Mouse (Mus musculus): Measurements from ENCODE around the gene Me3. TPM values are rescaled to one million over a fixed set of nuclear protein-coding genes. Genes with fewer than 3 reads are reported as not detected.

The Me3 gene
- total RNA-seq, 1 experiment: 0.13 TPM

- Histone ChIP-seq H3K4me3 (ENCODE audit: insufficient read depth in 1 of 2, low read depth in 1 of 2, low read length in 2 of 2, poor library complexity in 1 of 2, severe bottlenecking in 1 of 2) (no peak overlapping the region), H3K27ac (ENCODE audit: insufficient read depth, low read depth, low read length, poor library complexity, severe bottlenecking) (no peak overlapping the region), H3K9me3 (ENCODE audit: control insufficient read depth, insufficient read depth, low read depth, low read length) (no peaks in the 10 kb centered on the region), H3K9ac (ENCODE audit: insufficient read depth, low read depth, low read length, poor library complexity, severe bottlenecking) (no peak overlapping the region), H3K4me1 (ENCODE audit: control insufficient read depth in 2 of 2, insufficient read depth in 2 of 2, low read length in 2 of 2, poor library complexity in 1 of 2) (no peaks in the 10 kb centered on the region), H3K36me3 (ENCODE audit: control insufficient read depth, insufficient read depth, low read length, poor library complexity, severe bottlenecking) (no peaks in the 10 kb centered on the region)
- in situ Hi-C loops (cut with MboI; ENCODE audit: low sequenced_read_pairs in 2 of 2, unreplicated experiment in 2 of 2): no loop called here
- no peak for DNase-seq (ENCODE audit: low read depth, low spot score)
- TF ChIP-seq CHD2 (IDR thresholded peaks at IDR 0.05; ENCODE audit: low read depth, low read length): no peak
- TF ChIP-seq ZC3H11A (IDR thresholded peaks at IDR 0.05; ENCODE audit: borderline replicate concordance, low read depth, low read length): no peak
- no peak for TF ChIP-seq MAFK (IDR thresholded peaks at IDR 0.05; ENCODE audit: insufficient read depth, low read depth, low read length)
- no peak for TF ChIP-seq ZNF384 (IDR thresholded peaks at IDR 0.05; ENCODE audit: low read depth, low read length)
- no peak for TF ChIP-seq HCFC1 (IDR thresholded peaks at IDR 0.05; ENCODE audit: borderline replicate concordance, insufficient read depth, low read length)
Observed at GRCm38 (mm10) chr7:89748415-89748814, 116.2 kb downstream of the Me3 start.

- Histone ChIP-seq H3K9ac (ENCODE audit: insufficient read depth, low read depth, low read length, poor library complexity, severe bottlenecking) (no peak overlapping the region), H3K9me3 (ENCODE audit: control insufficient read depth, insufficient read depth, low read depth, low read length) (no peaks in the 10 kb centered on the region), H3K4me3 (ENCODE audit: insufficient read depth in 1 of 2, low read depth in 1 of 2, low read length in 2 of 2, poor library complexity in 1 of 2, severe bottlenecking in 1 of 2) (no peak overlapping the region), H3K4me1 (ENCODE audit: control insufficient read depth in 2 of 2, insufficient read depth in 2 of 2, low read length in 2 of 2, poor library complexity in 1 of 2) (no peaks in the 10 kb centered on the region), H3K27ac (ENCODE audit: insufficient read depth, low read depth, low read length, poor library complexity, severe bottlenecking) (no peak overlapping the region), H3K36me3 (ENCODE audit: control insufficient read depth, insufficient read depth, low read length, poor library complexity, severe bottlenecking) (no peaks in the 10 kb centered on the region)
- in situ Hi-C loops (cut with MboI; ENCODE audit: low sequenced_read_pairs in 2 of 2, unreplicated experiment in 2 of 2): no loop called here
- DNase-seq (ENCODE audit: low read depth, low spot score): no peak
- TF ChIP-seq HCFC1 (IDR thresholded peaks at IDR 0.05; ENCODE audit: borderline replicate concordance, insufficient read depth, low read length): no peak
- no peak for TF ChIP-seq MAFK (IDR thresholded peaks at IDR 0.05; ENCODE audit: insufficient read depth, low read depth, low read length)
- TF ChIP-seq CHD2 (IDR thresholded peaks at IDR 0.05; ENCODE audit: low read depth, low read length): no peak
- no peak for TF ChIP-seq ZNF384 (IDR thresholded peaks at IDR 0.05; ENCODE audit: low read depth, low read length)
- no peak for TF ChIP-seq ZC3H11A (IDR thresholded peaks at IDR 0.05; ENCODE audit: borderline replicate concordance, low read depth, low read length)
Observed at GRCm38 (mm10) chr7:89749183-89749582, 117.0 kb downstream of the Me3 start.

GRCm38 (mm10) chr7:89766678-89767508, 134.7 kb downstream of the Me3 start:
- DNase-seq (ENCODE audit: low read depth, low spot score): no peak
- Histone ChIP-seq H3K36me3 (ENCODE audit: control insufficient read depth, insufficient read depth, low read length, poor library complexity, severe bottlenecking) (no peaks in the 10 kb centered on the region), H3K4me1 (ENCODE audit: control insufficient read depth in 2 of 2, insufficient read depth in 2 of 2, low read length in 2 of 2, poor library complexity in 1 of 2) (no peaks in the 10 kb centered on the region), H3K9me3 (ENCODE audit: control insufficient read depth, insufficient read depth, low read depth, low read length) (no peaks in the 10 kb centered on the region), H3K4me3 (ENCODE audit: insufficient read depth in 1 of 2, low read depth in 1 of 2, low read length in 2 of 2, poor library complexity in 1 of 2, severe bottlenecking in 1 of 2) (no peak overlapping the region), H3K27ac (ENCODE audit: insufficient read depth, low read depth, low read length, poor library complexity, severe bottlenecking) (no peak overlapping the region), H3K9ac (ENCODE audit: insufficient read depth, low read depth, low read length, poor library complexity, severe bottlenecking) (no peak overlapping the region)
- in situ Hi-C loops (cut with MboI; ENCODE audit: low sequenced_read_pairs in 2 of 2, unreplicated experiment in 2 of 2): no loop called here
- TF ChIP-seq HCFC1 (IDR thresholded peaks at IDR 0.05; ENCODE audit: borderline replicate concordance, insufficient read depth, low read length) (no peak), ZNF384 (IDR thresholded peaks at IDR 0.05; ENCODE audit: low read depth, low read length) (no peak), ZC3H11A (IDR thresholded peaks at IDR 0.05; ENCODE audit: borderline replicate concordance, low read depth, low read length) (no peak), MAFK (IDR thresholded peaks at IDR 0.05; ENCODE audit: insufficient read depth, low read depth, low read length) (no peak), CHD2 (IDR thresholded peaks at IDR 0.05; ENCODE audit: low read depth, low read length) (no peak)

GRCm38 (mm10) chr7:89769106-89769896, 137.1 kb downstream of the Me3 start:
- no peak overlapping the region for H3K27ac ChIP-seq (ENCODE audit: insufficient read depth, low read depth, low read length, poor library complexity, severe bottlenecking)
- H3K9ac ChIP-seq (ENCODE audit: insufficient read depth, low read depth, low read length, poor library complexity, severe bottlenecking): no peak overlapping the region
- DNase-seq (ENCODE audit: low read depth, low spot score): no peak

More at GRCm38 (mm10) chr7:89769106-89769896, 137.1 kb downstream of the Me3 start:
- no peaks in the 10 kb centered on the region for H3K36me3 ChIP-seq (ENCODE audit: control insufficient read depth, insufficient read depth, low read length, poor library complexity, severe bottlenecking)
- H3K4me1 ChIP-seq (ENCODE audit: control insufficient read depth in 2 of 2, insufficient read depth in 2 of 2, low read length in 2 of 2, poor library complexity in 1 of 2): peaks cover 4 to 5% of the 10 kb centered on the region in 2 experiments; a peak in 2 of 4 replicates
- no peak overlapping the region for H3K4me3 ChIP-seq (ENCODE audit: insufficient read depth in 1 of 2, low read depth in 1 of 2, low read length in 2 of 2, poor library complexity in 1 of 2, severe bottlenecking in 1 of 2)
- H3K9me3 ChIP-seq (ENCODE audit: control insufficient read depth, insufficient read depth, low read depth, low read length): no peaks in the 10 kb centered on the region
- in situ Hi-C loops (cut with MboI; ENCODE audit: low sequenced_read_pairs in 2 of 2, unreplicated experiment in 2 of 2): no loop called here
- TF ChIP-seq HCFC1 (IDR thresholded peaks at IDR 0.05; ENCODE audit: borderline replicate concordance, insufficient read depth, low read length) (no peak), ZC3H11A (IDR thresholded peaks at IDR 0.05; ENCODE audit: borderline replicate concordance, low read depth, low read length) (no peak), MAFK (IDR thresholded peaks at IDR 0.05; ENCODE audit: insufficient read depth, low read depth, low read length) (no peak), ZNF384 (IDR thresholded peaks at IDR 0.05; ENCODE audit: low read depth, low read length) (no peak), CHD2 (IDR thresholded peaks at IDR 0.05; ENCODE audit: low read depth, low read length) (no peak)
